Mouse (Mus musculus) retina, postnatal 1 day (tissue): ENCODE measurements around the gene AC124502.3.

Experiments used
- DNase-seq: peaks from one replicate; pipeline ENCODE4 v3.0.0-alpha.2; 2012

Gene AC124502.3

DNA sequence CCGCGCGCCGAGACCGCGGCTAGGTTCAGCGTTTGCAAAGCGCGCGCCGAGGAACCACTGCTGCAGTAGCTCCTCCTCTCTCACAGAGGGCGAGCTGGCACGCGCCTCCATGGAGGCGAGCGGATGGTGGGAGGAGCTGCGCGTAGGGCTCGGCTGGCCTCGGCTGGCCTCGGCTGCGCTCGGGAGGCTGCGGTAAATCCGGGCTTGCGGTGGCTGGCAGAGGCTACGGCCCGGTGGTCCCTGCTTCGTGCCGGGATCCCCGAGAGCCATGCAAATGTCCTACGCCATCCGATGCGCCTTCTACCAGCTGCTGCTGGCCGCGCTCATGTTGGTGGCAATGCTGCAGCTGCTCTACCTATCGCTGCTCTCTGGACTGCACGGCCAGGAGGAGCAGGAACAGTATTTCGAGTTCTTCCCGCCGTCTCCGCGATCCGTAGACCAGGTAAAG lies at the start of gene AC124502.3, which contains the start of gene B4gat1:
AC124502.3 (plus strand) TSS at position 183 of the 448 bp plus-strand sequence.
B4gat1 (plus strand) TSS at position 118 of the 448 bp plus-strand sequence.
- DNase-seq = peak; percentile 96

GRCm38 (mm10) chr19:4989013-4989412 lies 49.7 kb upstream of the AC124502.3 start:
- DNase-seq = peak; percentile 87

DNA sequence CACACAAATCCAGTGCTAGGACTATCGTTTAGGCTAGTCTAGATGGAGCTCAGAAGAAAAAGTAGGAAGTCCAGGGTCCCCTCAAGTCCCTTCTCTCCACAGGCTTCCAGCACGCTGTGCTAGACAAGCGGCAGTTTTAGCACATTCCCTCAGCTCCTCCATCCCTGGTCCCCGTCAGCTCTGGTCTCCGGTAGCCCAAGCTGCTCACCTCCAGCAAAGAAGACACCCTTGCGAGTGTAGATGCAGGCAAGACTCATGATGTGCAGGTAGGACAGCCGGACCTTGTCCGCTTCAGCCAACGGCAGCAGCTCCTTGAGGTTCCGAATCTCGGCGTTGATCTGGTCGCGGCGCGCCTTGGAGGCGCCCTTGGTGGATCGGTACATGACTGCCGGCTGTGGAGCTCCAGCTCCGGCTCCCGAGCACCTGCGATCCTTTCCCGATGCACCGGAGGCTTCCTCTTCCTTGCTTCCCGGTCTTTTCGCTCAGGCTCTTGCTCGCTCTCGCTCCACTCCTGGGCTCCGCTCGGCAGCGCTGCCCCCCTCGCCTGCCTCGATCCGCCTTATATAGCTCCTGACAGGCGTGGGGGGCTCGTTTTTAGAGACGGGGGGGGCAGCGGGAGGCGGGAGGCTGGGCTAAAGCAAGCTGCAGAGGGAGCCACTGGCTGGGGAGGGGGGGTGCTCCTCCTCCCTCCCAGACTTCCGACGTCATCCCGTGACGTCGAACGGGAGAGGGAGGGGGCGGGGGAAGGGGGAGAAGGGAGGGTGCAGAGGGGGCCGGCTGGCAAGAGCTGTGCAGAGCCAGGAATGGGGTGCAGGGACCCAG lies 49.0 kb upstream of the AC124502.3 start:
- peak; percentile 78 for DNase-seq

GRCm38 (mm10) chr19:4990256-4990625 lies 48.5 kb upstream of the AC124502.3 start, which contains the start of gene Npas4:
Gene Npas4, minus strand, starts transcription at chr19:4990316.
- DNase-seq = no peak

GRCm38 (mm10) chr19:4990716-4991115 lies 48.0 kb upstream of the AC124502.3 start:
- DNase-seq = peak; percentile 60

GRCm38 (mm10) chr19:4992371-4992770 lies 46.3 kb upstream of the AC124502.3 start:
- DNase-seq = peak; percentile 29

- peak; percentile 64 for DNase-seq
Measured at GRCm38 (mm10) chr19:4992904-4993303, 45.8 kb upstream of the AC124502.3 start.

- DNase-seq = no peak
Measured at GRCm38 (mm10) chr19:4994043-4994442, 44.6 kb upstream of the AC124502.3 start.

DNA sequence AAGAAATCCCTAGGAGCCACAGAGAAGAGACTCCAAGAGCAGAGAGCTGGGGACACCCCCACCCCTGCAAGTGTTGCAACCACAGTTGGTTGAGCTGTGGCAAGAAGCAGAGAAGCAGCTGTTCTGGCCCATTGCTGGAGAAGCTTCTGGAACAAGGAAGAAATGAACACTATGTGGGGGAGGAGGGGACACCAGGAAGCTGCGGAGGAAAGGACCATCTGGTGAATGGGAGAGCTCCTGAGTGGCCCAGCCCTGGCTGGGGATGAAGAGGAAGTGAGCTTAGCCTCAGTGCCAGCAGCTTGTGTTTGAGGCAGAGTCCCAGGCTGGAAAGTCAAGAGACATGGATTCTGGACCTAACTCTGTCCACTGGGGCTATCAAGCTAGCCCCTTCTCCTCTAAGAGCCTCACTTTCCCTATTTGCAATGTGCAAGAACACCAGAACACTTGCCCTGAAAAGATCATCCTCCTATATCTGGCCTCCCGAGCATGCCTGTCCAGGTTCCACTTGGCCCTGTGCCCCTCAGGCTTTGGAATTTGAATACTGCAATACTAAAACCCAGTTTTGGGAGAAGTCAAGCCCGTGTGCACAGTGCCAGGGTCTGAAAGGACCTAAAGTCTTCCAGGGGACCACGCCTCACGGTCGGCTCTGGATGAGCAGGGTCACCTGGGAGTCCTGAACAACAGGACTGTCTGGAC lies 39.1 kb upstream of the AC124502.3 start:
- DNase-seq = no peak

DNA sequence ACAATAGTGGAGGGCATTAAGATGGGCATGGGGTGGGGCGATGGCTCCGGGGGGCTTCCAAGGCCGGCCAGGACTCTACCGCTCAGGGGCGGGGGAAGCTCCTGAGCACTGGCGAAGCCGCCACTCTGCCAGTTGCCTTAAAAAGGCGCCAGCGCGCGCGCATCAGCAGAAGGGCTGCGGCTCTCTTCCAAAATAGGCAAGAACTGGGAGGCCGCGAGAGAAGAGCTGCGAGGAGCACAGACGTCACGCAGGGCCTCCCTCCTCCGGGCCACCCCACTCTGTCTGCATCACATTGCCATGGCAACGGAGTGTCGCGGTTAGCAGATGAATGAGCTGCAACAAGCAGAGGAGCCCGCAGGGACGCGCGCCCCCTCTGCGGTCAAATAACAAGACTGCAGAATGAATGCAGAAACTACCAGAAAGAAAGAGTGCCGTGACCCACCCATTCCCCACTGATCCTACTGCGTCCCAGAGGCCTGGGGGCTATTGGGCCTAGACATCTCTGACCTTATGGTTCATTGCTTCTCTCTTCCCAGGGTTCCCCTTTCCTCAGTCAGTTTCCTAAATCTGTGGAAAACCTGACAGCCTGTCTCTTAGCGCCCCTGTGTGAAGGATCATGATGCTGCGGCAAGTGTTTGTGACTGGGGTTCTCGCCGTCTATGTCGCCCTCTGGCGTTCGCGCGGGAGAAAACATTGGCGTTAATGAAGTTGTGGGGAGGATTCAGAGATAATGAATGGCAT lies 36.9 kb upstream of the AC124502.3 start:
- peak; percentile 95 for DNase-seq

DNA sequence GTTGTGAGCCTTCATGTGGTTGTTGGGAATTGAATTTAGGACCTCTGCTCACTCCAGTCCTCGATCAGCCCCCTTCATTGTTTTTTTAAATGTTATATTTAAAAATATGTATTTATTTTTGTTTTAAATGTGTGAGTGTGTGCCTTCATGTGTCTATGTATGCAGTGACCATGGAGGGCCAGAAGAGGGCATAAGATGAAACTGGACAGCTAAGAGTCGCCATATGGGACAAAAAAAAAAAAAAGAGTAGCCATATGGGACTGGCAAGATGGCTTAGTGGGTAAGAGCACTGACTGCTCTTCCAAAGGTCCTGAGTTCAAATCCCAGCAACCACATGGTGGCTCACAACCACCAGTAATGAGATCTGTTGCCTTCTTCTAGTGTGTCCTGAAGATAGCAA lies 35.0 kb upstream of the AC124502.3 start:
- DNase-seq = peak; percentile 39

GRCm38 (mm10) chr19:5004925-5005324 lies 33.8 kb upstream of the AC124502.3 start:
- DNase-seq = no peak

- DNase-seq = no peak
Measured at GRCm38 (mm10) chr19:5013138-5013537, 25.6 kb upstream of the AC124502.3 start.

DNA sequence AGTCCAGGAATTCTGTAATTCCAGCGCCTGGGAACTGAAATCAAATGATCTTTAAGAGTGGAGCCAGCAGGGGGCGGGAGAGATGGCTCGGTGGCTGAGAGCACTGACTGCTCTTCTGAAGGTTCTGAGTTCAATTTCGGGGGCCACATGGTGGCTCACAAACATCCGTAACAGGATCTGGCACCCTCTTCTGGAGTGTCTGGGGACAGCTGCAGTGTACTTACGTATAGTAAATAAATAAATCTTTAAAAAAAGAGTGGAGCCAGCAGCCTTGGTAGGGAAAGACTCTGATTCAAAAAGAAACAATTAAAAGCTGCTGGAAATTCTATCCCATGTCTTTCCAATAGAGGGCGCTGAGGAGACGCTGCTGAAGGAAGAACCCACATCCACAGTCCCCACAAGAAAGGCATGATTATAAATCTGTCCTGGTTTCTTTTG lies 23.7 kb upstream of the AC124502.3 start:
- peak; percentile 69 for DNase-seq

GRCm38 (mm10) chr19:5016221-5016742 lies 22.4 kb upstream of the AC124502.3 start:
- DNase-seq = no peak

DNA sequence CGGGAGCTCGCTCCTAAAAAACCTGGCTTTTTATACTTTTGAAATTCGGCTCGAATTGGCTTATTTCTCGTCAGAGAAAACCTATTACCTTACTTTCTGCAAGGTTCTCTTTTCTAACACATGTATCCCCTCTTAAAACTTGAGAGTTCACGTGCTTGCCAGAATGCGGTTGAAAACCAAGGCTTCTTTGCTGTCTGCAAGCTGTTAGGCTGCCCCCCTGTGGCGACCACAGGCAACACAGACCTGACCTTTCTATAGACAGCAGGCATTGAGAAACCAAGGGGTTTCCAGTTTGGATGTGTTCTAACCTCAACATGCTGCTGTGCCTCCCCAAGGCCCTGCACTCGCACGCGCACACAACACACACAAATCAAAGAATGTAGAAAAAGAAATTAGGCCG lies 21.9 kb upstream of the AC124502.3 start:
- DNase-seq = peak; percentile 79

- no peak for DNase-seq
Measured at GRCm38 (mm10) chr19:5017611-5018010, 21.1 kb upstream of the AC124502.3 start.

DNA sequence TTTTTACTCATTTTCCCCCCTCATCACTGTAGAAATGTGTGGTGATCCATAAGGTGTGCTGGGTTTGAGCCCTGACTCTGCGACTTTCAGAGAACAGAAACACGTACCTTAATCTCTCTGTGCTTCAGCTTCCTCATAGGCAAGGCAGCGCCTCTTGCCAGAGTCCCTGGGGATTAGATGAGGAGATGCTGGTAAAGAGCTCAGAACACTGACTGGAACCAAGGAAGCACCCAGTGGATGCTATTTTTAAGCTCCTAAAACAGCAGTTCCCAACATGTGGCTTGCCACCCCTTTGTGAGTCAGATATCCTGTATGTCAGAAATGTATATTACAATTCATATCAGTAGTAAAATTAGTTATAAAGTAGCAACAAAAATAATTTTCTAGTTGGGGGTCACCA lies 20.5 kb upstream of the AC124502.3 start:
- no peak for DNase-seq

DNA sequence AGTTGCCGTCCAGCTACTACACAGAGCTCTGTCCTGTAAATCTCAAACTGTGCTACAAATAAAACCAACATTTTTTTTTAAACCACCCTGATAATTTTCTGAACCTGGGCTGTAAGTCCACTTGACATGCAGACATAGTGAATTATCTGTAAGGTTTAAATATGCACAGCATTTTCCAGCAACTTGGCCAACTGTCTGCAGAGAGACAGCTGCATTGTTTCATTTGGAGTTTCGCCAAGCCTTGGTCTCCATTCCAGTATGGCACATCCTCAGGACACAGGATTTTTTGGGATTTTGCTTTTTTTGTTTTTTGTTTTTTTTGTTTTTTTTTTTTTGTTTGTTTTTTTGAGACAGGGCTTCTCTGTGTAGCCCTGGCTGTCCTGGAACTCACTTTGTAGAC lies 17.3 kb upstream of the AC124502.3 start:
- no peak for DNase-seq

GRCm38 (mm10) chr19:5023621-5024479 lies 14.8 kb upstream of the AC124502.3 start, which contains the start of gene Slc29a2:
Gene Slc29a2, plus strand, starts transcription at chr19:5023860.
- DNase-seq = peak; percentile 94

DNA sequence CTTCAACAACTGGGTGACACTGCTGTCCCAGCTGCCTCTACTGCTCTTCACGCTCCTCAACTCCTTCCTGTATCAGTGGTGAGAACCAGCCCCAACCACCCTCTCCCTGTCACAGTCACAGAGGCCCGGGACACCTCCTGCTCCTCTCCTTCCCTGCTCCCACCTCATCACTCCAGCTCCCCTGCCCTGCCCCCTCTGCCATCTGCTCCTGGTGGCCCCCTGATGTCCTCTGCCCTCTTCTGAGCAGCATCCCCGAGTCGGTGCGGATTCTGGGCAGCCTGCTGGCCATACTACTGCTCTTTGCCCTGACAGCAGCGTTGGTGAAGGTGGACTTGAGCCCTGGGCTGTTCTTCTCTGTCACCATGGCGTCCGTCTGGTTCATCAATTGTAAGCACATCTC lies 12.6 kb upstream of the AC124502.3 start:
- no peak for DNase-seq

- no peak for DNase-seq
Measured at GRCm38 (mm10) chr19:5032686-5033085, 6.0 kb upstream of the AC124502.3 start.
